Mouse (Mus musculus) ovary, adult 2 months (tissue): ENCODE measurements around the gene Enpp6. TPM values are rescaled to one million over a fixed set of nuclear protein-coding genes. Genes with fewer than 3 reads are reported as not detected.

ENCODE experiments used
- polyA plus RNA-seq: library from polyadenylated mRNA; depleted of rRNA; stranded (reverse); fragments of >200 nt; gene quantifications from 2 replicates; pipeline ENCODE4 v1.2.3, GENCODE M21; 2012; rRNA removed

Enpp6 gene
- polyA plus RNA-seq: 13.1 and 24.6 TPM in 2 replicates

DNA sequence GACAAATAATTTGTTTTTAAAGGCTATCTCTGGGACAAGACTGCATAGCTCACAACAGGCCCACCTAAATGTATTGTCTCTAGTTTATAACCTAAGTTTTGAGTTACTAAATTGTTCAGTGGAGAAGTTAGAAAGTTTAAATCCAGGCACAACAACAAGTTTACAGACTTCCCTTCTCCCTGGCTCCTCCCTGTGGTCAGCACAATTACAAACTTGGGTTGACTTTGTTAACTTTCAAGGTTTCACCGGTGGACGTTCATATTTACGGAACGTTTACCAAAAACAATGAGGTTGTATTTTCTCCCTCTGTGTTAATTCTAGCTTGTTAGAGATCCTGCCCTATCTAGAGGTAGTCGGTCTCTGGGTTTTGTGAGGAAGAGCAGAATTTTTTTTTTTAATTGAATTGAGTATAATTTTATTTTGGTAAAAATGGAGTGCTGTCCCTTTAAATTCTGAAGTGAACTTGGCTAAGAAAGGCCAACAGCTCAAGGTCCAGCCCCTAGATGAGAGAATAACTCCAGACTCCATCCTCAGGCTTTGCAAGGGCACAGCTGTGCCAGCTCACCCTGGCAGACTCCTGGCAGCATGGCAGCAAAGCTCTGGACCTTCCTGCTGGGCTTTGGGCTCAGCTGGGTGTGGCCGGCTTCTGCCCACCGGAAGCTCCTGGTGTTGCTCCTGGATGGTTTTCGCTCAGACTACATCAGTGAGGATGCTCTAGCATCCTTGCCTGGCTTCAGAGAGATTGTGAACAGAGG lies at the start of gene Enpp6:
Gene Enpp6 (plus strand): TSS at position 502 of the 755 bp plus-strand sequence.

Other genes with a start within 250 kb of the Enpp6 start
- gene Irf2, start 247.2 kb upstream of the Enpp6 start, polyA plus RNA-seq: 6.4 and 7.6 TPM in 2 replicates